Mouse (Mus musculus) monocyte, adult 2 months (primary cell): ENCODE measurements at regions not wholly inside any gene's neighbourhood (a gene's known extent, or its start where the extent isn't known, plus 50 kb on each side); places are given as distances from the start of the nearest gene placed in this dataset.

ENCODE experiments used
- DNase-seq, 2 experiments: peaks; one replicate each; pipeline ENCODE4 v3.0.0; 2022; ENCODE audit warnings: low spot score in 2 of 2, low read depth in 1 of 2

DNA sequence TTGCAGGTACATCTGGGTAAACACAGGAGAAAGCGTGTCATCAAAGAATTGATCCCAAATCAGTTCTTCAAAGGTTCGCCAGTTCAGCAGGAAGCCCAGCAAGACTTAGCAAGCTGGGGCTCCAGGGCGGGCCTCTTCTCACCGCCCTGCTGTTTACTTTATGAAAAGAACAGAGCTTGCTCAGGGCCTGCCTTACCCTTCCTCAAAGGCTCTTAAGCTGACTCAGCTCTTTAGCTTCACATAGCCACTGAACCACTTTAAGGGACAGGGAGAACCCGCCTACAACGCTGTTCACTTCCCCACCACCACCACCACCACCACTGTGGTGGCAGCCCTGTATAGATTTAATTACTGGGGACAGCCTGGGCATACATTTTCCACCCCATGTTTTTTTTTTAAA is 148.5 kb downstream of the Clic5 start:
- DNase-seq, result no peak

DNA sequence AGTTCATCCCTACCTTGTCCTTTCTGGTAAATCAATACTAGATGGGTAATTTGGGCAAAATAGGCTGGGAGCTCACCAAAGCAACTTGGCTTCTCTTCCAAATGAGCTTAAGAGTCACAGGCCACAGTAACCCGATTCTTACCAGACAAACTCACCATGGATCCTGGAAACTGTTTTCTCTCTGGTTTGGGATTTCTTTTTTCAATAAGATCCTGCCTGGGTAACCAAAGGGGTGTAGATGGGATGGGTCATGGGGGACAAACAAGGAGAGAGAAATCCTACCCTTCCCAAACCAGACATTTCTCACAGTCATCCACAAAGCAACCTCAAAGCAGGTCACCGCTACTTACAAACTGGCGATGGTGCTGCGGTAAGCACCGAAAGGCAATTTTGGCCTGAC is 148.9 kb downstream of the Clic5 start:
- no peak for DNase-seq

DNA sequence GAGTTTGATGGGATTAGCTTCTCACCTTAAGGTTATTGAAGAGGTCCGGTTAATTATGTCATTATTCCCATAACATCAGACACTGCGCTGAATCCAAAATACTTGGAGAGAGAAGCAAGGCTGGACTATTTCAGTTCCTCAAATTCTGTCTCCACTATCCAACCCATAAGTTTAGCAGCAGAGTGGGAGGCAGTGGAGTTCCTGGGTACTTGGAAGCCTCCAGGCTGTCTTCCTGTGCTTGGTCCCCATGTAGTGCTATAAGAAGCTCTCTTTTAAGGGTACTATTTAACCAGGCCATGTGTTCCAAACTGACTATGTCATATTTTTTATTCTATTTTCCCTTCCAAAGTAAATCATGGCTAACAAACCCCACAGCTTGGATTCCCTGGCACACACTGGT is 156.2 kb downstream of the Clic5 start:
- no peak for DNase-seq

DNA sequence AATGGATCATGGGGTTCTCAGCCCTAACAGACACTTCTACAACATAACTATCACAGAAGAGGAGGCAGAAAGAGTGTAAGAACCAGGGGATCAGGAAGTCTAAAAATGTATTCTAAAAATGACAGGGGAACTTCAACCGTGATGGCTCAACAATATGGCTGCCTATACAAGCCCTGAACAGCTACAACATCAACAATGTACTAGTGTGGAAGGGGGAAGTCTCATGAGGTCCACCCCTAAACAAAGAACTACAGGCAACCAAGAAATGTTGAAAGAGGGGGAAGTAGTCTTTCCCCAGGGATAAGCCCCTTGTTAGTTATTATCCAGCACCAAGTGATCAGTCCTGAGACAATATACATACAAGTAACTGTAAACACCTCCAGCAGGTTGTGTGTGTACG is 157.0 kb downstream of the Clic5 start:
- DNase-seq, result no peak

DNA sequence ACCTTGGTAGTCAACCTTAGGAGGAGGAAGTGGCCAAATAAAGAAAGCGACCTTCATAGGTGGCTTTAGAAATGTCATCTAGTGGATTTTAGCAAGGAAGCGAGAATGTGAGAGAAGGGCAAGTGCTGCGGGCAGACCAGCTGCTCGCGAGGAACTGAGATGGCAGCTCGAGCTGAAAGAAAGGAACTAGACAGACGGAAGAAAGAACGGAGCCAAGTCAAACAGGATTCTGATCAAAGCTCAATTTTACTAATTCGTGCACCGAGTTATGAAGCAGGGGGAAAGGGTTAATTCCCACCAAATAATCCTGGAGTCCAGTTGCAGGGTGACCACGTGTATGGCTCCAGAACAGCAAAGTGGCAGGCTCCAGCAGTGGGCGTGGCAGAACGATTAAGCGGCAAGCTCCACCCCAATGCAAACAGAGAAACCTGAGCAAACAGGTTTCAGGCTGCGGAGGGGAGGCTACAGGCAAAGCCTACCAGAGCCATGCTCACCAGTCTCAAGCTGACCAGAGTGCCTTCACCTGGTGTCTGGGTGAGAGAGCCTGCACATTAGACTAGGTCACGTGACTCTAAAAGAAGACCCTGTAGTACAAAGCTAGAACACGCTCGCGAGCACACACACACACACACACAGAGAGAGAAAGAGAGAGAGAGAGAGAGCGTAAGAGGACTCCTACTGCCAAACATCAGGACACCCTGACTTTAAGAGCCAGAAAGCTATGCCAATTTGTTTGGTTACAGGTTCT is 162.0 kb downstream of the Clic5 start:
- no peak for DNase-seq

DNA sequence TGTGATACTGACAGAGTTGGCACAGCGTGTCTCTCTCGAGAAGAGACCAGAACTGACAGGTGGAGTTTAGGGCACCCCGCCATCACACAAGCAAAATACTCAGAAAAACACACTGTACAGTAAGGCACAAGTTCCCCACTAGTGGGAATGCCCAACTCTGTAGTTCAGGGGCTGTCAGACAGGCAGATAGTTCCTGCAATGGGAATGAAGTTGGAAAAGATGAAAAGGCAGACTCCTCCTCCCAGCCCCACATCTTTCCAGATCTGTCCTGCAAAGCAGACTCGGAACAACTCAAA is 162.5 kb downstream of the Clic5 start:
- no peak for DNase-seq

DNA sequence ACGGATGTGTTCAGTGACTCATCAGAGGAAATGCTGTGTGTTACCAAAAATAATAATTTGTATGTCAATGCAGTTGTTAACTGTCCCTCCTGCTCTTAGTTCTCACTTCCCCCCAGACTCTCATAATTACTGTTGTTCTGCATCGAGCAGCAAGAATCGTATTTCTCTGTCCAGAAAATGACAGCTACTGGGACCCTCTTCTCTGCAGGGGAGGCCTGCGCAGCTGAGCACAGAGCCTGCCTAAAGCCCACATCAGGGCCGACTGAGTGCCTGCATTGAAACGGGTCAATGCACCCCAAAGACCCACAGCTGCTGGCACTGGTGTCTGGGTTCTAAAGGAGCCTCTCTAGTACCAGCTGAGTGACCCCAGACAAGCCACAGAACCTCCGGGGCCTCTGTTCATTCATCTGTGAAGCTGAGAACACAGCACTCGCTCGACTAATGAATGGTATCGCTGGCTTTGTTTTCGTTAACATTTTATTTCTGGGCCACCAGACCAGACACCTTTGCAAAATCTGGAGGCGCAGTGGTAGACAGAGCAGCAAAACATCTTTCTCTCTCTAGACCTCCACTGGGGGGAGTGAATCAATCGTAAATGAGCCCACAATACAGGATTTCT is 163.2 kb downstream of the Clic5 start:
- DNase-seq, result no peak

DNA sequence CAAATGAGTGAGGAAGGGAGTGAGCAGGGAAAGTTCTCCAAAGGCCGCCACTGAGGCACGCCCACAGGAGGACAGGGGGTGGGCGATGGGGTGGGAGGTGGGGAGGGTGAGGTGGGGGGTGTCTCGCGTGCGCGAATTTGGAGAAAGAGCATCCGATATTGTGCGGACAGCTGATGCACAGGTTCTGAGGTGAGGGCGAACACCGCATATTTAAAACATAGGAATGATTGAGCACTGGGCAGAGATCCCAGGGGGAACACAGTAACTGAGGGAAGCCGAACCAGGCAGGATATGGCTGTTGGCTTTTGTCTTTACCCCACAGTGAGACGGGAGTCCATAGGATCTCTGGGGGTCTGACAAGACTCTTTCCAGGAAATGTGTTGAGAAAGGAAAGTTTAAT is 163.8 kb downstream of the Clic5 start:
- no peak for DNase-seq

DNA sequence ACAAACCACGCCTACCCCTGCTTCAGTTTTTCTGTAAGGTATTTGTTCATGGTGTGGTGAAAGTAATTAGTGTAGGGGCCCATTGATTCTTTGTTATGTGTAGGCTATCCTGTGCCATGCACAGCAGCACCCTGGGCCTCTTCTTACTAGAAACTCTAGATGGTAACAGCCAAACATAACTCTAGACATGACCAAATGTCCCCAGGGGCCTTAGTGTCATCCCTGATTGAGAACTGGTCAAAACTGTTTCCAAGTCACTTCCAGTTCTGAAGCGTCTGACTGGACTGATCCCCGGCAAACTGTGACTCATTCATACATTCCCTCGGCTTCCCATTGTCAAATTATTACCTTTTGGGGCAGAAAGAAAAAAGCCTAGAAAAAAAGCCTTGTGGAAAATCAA is 174.7 kb downstream of the Clic5 start:
- no peak for DNase-seq

DNA sequence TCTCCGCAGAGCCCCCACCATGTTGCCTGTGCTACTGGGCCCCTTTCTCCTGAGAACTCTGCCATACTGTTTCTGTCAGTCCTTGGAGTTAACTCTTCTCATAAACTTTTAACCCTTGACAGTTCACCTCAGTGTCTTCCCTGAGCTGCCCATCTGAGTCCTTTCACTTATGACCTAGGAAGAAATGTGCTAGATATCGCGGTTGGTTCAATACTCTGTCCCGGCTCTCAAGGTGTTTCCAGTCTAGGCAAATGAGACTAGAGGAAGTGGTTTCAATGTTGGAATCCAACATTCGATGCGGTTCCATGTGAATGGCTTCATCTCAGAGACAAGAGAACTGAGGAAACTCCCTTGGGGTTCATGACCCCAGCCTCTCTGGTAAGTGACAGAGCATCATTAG is 176.1 kb downstream of the Clic5 start:
- DNase-seq, result no peak

DNA sequence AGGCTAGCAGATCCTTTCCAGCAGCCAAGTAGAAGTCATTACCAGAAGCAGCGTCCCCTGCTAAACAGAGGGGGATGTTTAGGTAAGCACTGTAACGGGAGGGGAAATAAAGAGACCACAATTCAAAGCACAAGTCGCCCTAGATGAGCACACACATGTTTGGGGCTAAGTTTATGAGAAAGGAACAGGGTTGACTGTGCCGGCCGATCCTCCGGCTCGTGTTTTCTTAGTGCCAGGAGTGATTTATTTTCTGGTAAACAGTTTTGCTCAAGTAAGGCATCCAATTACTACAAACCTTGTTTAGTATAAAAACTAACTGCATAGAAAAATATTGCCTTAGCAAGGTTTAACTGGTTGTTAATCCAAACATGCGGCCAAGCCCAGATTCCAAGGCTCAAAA is 178.1 kb downstream of the Clic5 start:
- DNase-seq, result no peak

DNA sequence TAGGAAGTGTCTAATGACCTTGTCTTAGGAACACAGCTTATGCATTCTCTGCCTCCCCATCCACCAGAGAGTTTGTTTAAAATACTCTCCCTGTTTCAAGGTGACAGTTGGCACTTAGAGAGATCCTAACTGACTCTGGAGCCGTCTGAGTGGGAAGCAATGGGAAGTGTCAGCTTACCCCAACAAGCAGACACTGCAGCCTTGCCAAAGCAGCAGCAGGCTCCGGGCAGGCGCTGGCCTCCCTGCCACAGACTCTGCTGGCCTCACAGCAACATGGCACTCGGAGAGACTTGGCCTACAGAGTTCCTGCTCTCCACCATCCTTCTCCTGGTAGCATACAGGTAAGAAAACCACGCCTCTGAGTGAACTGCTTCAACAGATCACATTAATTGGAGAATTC is 179.2 kb downstream of the Clic5 start:
- DNase-seq, result no peak

DNA sequence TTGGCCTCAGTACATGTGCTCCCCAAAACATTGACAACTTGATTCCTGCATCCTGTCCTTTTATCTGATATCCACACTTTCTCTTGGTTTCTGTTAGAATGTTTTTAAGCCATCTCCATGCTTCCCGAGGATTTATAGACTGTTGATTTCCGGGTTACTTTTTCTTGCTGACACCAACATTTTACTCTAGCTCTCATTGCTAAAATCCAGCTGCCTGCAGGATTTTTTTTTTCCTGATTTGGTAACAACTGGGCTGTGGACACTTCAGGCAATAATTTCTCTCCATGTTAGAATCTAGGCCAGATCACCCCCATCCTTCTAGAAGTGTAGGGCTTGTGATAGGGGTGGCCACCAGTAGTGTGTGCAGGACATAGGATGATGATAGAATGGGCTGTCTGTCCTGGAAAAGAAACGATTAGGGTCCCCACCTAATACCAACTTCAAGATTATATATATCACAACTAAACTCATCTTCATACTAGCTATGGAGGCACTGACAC is 182.6 kb downstream of the Clic5 start:
- no peak for DNase-seq

DNA sequence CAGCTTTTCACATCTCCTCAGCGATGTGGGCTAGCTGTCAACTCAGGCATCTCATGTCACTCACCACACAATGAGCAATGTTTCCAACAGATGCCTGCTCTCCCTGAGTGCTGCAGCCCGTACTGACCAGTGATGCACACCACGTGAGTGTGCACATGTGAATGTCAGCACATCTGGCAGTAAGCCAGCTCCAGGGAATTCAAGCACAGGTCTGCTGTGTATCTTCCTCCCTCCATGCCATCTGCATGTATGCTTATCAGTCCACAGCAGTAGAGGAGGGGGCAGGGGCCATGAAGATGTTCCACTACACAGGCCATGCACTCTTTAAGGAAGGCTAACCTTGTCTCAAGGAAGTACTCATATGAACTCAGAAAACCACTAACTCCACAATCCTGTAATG is 183.2 kb downstream of the Clic5 start:
- no peak for DNase-seq

DNA sequence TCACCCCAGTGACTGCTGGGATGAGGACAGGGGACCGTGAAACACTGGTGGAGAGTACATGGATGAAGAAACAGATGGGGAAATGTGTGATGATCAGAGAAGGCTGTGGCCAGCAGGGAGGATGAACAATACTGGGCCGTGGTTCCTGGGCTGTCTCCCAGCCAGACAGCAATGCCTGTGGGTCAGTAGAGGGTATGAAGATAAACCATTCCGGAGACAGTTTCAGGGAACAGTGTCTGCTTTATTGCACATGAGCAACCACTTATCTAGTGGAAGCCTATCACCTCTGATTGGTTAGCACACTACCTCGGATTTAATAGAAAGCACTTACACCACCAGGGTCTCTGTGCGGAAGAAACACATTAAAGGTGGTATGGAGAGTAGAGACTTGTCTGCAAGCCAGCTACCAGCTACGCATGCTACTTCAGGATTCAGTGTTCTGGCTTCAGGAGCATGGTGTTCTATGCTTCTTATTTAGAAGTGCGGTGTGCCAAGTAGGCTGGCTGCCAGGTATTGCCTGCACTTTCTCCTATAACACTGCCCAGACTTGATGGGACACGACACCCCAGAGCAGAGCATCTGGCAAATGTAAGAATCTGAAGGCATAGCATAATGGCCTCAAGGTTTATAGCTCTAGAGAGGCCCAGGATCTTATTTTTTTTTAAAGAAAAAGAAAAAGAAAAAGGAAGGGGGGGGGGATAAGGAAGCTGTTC is 185.5 kb downstream of the Clic5 start:
- no peak for DNase-seq

DNA sequence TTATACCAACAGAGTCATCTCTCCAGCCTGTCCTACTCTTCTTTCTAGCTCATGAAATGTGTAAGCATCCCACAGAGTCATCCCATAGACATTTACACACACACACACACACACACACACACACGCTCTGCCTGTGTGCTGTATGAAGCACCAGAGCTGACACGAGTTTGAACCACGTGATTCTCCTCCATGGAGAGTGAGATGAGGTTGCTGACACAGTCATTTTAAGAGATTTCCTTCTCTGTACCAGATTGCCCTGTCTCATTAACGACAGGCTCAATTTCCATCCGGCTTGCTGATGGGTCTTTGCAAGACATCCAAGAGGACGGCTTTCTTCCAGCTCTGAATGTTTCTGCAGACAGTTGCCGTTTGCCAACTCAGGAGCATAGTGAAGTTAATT is 190.0 kb downstream of the Clic5 start:
- DNase-seq, result no peak

DNA sequence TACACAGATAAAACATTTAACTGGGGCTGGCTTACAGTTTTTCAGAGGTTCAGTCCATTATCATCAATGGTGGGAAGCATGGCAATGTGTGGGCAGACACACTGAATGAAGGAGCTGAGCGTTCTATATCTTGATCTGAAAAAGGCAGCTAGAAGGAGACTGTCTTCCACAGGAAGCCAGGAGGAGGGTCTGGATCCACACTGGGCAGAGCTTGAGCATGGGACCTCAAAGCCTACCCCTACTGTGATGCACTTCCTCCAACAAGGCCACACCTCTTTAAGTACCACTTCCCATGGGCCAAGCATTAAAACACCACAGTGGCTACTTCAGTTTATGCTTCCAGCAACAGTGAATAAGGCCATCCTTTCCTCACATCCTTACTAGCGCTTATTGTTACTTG is 200.5 kb downstream of the Clic5 start:
- DNase-seq, result no peak

DNA sequence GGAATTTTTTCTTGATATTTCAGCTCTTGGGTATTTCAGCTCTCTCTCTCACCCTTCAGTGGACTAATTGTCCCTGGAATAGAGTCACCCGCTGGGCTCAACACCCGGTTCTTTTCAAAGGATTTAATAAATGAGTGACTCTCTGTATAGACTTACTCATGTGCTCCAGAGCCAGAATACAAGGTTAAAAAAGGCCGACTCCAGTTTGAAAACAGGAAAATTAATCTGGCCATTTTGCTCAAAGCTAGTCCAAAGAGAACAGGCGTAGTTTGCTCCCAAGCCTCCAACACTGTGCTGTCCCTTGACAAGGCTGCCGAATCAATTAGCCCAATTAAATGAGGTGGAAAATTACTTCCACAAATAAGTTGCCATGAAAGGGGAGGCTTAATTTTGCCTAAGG is 209.4 kb downstream of the Clic5 start:
- DNase-seq, result no peak

DNA sequence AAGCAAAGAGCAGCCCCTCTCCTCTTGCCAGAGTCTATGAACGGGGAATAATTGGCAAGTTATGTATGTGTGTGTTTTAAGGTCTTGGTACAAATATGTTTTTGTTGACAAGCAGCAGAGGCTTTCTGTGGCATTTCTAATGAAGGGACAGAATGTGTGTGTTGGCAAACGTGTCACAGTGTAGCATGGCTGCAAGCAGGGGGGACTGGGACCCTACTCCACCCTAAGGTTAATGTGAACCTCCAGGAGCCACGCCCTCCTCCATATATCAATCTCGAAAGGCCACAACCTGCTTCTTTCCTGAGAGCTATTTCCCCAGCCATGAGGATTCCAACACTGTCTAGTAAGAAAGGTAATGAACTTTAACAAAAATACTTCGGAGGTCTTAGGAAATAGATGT is 209.8 kb downstream of the Clic5 start:
- no peak for DNase-seq

DNA sequence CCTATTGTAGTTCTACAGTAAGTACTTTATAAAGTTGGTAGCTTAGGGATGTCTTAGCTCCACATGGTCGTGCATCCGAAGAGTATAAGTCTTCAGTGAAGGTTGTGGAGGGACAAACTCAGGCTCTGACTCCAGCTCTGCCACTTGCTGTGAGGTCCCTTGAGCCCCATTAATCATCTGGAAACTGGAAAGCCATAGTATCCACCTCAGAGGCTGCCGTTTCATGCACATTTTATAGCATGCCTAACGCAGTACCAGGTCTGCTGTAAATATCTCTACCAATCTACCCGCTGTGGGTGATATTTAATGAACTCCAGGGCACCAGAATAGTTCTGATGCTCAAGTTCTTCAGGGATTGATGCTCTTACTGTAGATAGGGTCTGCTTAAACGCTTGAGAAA is 216.5 kb downstream of the Clic5 start:
- DNase-seq, result no peak

DNA sequence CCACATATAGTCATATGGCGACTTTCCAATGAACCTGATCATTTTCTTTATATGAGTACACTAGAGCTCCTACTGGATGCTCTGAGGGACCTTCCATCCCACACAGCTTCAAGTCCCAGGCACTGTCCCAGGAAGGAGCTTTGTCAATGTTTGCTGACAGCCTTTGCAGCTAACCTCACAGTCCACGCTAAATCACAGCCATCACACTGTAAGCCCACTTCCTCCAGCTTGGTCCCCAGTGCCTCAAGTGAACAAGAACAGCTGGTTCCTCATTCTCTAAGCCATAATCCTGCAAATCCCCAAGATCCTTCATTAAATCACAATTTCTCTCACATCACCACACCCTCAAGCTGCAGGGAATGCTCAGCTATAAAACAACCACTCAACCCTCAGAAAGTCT is 222.6 kb downstream of the Clic5 start:
- DNase-seq, result no peak

DNA sequence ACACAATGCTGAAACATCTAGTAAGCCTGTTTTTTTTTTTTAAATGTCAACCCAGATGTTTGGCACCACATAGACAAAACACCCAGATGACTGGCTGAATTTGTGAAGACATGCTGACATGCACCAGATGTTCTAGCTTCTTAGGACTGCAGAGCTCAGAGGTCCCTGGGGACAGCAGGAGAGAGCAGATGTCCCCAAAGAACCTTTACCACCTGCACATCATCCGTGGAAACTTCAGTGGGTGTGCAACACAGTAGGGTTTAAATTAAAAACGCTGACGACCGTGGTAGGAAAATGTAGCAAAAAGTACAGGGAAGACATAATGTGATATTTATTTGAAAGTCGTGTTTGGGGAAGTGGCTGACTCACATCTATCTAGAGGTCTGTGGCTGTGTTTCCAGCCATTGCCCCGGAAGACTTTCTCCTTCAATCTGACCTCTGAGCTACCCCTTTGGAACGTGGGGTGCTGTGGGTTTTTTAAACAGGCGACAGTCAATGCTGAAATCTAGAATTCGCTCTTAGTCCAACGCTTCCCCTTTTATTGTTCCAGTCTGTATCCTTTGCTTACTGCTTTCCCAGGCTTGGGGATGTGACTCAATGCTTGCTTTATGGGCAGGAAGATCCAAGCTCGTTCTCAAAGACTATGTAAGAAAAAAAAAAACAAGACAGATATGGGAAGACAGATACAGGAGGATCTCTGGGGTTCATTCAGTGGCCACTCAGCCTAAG is 230.5 kb downstream of the Clic5 start:
- DNase-seq, result no peak
